Mouse (Mus musculus) intestine, embryonic 14.5 days (tissue): Measurements from ENCODE around the gene Rras. TPM values are rescaled to one million over a fixed set of nuclear protein-coding genes. Genes with fewer than 3 reads are reported as not detected.

Source experiments
- ATAC-seq: fragments of 200-750 bp; cut with Nextera tagmentation; replicated peaks from 2 replicates; pipeline ENCODE4 v1.8.0; 2017; ENCODE audit warnings: low read depth, moderate number of reproducible peaks, moderate TSS enrichment, moderate library complexity; ENCODE audit not compliant: low FRiP score, low TSS enrichment
- DNase-seq: peaks from one replicate; pipeline ENCODE4 v3.0.0-alpha.2; 2018; ENCODE audit warnings: low spot score
- H3K27ac ChIP-seq: fragments of 300-500 bp; sonication (generic); 2 replicates; pipeline ENCODE4 v1.5.1; 2014; ENCODE audit warnings: low read depth, mild to moderate bottlenecking, control low read depth
- H3K27me3 ChIP-seq: fragments of 300-500 bp; sonication (generic); replicated peaks from 2 replicates; pipeline ENCODE4 v1.6.1; 2014; ENCODE audit warnings: low read length, control low read depth; ENCODE audit not compliant: control insufficient read depth, insufficient read depth
- H3K36me3 ChIP-seq: fragments of 300-500 bp; sonication (generic); 2 replicates; pipeline ENCODE4 v1.6.1; 2014; ENCODE audit warnings: low read length, control low read depth; ENCODE audit not compliant: control insufficient read depth, insufficient read depth
- H3K4me1 ChIP-seq: fragments of 300-500 bp; sonication (generic); replicated peaks from 2 replicates; pipeline ENCODE4 v1.6.1; 2014; ENCODE audit warnings: low read length, control low read depth, mixed read lengths; ENCODE audit not compliant: control insufficient read depth, insufficient read depth
- H3K4me2 ChIP-seq: fragments of 300-500 bp; sonication (generic); 2 replicates; pipeline ENCODE4 v1.6.1; 2014; ENCODE audit warnings: low read length
- H3K4me3 ChIP-seq: fragments of 300-500 bp; sonication (generic); 2 replicates; pipeline ENCODE4 v1.5.1; 2014; ENCODE audit warnings: low read depth, low read length, control low read depth, mixed read lengths
- H3K9ac ChIP-seq: fragments of 300-500 bp; sonication (generic); 2 replicates; pipeline ENCODE4 v1.6.1; 2014; ENCODE audit warnings: mild to moderate bottlenecking, low read length
- H3K9me3 ChIP-seq: fragments of 300-500 bp; sonication (generic); 2 replicates; pipeline ENCODE4 v1.6.1; 2016; ENCODE audit warnings: low read length, control low read depth; ENCODE audit not compliant: control insufficient read depth
- WGBS: fragments of 180-500 bp; shearing (Covaris S2); extraction: QIAGEN DNeasy Blood & Tissue Kit; methylation state at CpG from one replicate; pipeline ENCODE4 v1.1.7; 2014; 5-methylcytosine and 5-hydroxymethylcytosine counted together
- polyA plus RNA-seq: library from polyadenylated mRNA; unstranded; fragments of >200 nt; fragmentation: Nextera tagmentation; extraction: Ambion mirVana; gene quantifications from 2 replicates; pipeline ENCODE4 v1.2.1, GENCODE M21; 2014

Rras gene
- polyA plus RNA-seq, 1 experiment from 2014 or later: 69.1 TPM

DNA sequence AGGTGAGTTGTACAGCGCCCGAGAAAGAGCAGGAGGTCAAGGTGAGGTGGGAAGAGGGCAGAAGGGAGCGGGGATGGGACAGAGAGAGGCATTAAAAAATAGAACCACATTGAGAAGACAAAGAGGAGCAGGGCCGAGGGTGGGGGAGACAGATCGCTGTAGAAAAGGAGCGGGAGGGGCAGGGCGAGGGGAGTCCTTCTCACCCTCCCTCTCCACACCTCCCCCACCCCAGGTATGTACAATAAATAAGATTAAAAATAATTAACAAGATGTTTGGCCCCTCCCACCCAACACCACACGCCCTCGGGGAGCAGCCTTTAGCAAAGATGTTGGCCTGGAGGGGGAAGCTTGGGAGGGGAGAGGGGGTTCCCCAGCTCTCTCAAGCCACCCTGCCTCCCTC, 10.0 kb downstream of the Rras start:
- H3K9me3 ChIP-seq: no peaks in the 10 kb centered on the region
- DNase-seq (no peak), ATAC-seq (no peak)
- no peak overlapping the region for H3K4me2 ChIP-seq
- no peak overlapping the region for H3K4me3 ChIP-seq
- H3K36me3 ChIP-seq: peaks cover 61% of the 10 kb centered on the region
- 90% methylated on average over 9 of the region's 9 CpGs for WGBS
- no peak overlapping the region for H3K9ac ChIP-seq
- no peak overlapping the region for H3K27ac ChIP-seq
- no peaks in the 10 kb centered on the region for H3K4me1 ChIP-seq
- no peaks in the 10 kb centered on the region for H3K27me3 ChIP-seq

DNA sequence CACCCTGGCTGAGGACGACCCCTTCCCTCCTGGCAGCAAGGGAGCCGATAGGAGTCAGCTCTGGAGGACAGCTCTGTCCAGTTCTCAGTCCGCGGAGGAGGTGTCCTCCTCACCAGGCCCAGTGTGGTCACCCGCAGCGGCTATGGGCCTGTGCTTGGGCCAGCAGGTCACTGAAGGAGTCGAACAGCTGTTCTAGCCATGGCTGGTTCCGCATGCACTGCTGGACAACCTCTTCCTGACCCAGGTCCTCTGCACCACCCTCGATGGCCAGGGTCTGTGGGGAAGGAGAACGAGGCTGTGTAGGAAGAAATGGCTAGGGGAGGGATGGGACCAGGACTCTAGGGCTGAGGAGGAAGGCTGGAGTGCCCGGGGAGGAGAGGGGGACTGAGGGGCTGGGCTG, 10.6 kb downstream of the Rras start:
- Histone ChIP-seq H3K4me3 (no peak overlapping the region), H3K27me3 (no peaks in the 10 kb centered on the region), H3K9me3 (no peaks in the 10 kb centered on the region), H3K27ac (no peak overlapping the region), H3K36me3 (peaks cover 67% of the 10 kb centered on the region), H3K9ac (no peak overlapping the region), H3K4me1 (no peaks in the 10 kb centered on the region), H3K4me2 (no peak overlapping the region)
- no peak for ATAC-seq
- no peak for DNase-seq
- 82% methylated on average over 11 of the region's 11 CpGs for WGBS

DNA sequence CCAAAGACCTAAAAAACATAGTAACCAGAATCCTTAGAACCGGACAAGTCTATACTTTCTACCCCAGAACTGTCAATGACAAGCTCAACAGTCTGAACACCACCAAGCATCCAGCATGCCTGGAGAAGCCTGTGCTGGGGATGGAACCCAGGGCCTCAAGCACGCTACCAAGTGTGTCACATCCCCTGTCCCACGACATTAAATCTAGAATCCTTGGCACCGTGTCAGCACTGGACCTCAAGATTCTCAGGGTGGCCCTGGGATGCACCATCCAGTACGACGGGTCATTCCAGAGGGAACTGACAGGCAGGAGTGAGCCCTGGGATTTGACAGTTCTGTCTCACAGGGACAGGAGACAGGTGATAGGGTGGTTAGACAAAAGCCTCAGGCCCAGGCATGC, 12.2 kb downstream of the Rras start:
- H3K36me3 ChIP-seq: peaks cover 83% of the 10 kb centered on the region
- H3K4me3 ChIP-seq: no peak overlapping the region
- DNase-seq: no peak
- H3K27ac ChIP-seq: no peak overlapping the region
- no peaks in the 10 kb centered on the region for H3K9me3 ChIP-seq
- no peak for ATAC-seq
- no peak overlapping the region for H3K4me2 ChIP-seq
- H3K4me1 ChIP-seq: no peaks in the 10 kb centered on the region
- 89% methylated on average over 6 of the region's 6 CpGs for WGBS
- no peaks in the 10 kb centered on the region for H3K27me3 ChIP-seq
- no peak overlapping the region for H3K9ac ChIP-seq

DNA sequence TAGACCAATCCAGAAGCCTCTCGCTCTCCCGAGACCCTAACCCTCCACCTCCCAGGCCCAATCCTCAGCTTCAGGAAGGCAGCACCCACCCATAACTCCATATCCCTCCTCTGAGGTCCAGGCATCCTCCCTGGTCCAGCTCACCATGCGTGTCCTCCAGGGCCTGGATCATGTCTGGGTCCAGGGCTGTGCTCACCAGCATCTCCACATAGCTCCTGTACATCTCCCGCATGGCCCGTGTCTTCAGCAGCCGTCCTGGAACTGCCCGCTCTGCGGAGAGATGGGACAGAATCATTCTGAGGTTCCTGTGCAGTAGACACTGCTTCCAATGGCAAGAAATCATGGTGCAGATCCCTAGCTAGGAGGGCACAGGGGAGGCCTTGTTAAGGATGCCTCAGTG, 13.1 kb downstream of the Rras start:
- H3K27me3 ChIP-seq: no peaks in the 10 kb centered on the region
- ATAC-seq (no peak), DNase-seq (no peak)
- H3K36me3 ChIP-seq: peaks cover 92% of the 10 kb centered on the region
- WGBS: 93% methylated on average over 8 of the region's 8 CpGs
- H3K4me3 ChIP-seq: no peak overlapping the region
- no peaks in the 10 kb centered on the region for H3K9me3 ChIP-seq
- H3K4me2 ChIP-seq: no peak overlapping the region
- no peak overlapping the region for H3K27ac ChIP-seq
- no peak overlapping the region for H3K9ac ChIP-seq
- no peaks in the 10 kb centered on the region for H3K4me1 ChIP-seq

DNA sequence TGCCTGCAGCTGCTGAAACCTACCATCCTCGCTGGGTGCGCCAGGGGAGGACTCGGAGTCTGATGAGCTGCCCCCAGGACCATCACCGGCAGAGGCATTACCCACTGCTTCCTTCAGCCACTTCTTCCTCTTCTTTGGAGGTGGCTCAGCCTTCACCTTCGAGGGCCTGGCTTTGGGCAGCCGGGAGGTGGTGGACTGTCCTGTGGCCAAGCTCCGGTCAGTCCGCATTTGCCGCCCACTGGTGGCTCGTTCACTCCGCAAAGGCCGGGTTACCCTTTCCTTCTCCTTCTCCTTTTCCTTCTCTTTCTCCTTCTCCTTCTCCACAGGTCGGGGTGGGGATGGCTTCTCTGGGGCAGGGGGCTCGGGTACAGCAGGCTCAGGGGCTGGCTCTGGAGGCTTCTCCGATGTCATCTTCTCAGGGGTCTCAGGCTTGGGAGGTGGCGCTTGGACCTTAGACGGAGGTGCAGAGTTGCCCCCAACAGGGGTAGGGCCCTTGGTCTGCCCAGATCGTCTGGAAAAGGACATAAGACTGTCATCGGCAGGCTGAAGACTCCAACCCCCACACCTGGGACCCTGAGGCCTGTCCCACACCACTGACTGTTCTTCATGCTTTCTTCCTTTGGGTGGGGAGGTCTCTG, 16.1 kb downstream of the Rras start:
- H3K27me3 ChIP-seq: no peaks in the 10 kb centered on the region
- no peak overlapping the region for H3K27ac ChIP-seq
- no peaks in the 10 kb centered on the region for H3K9me3 ChIP-seq
- H3K36me3 ChIP-seq: peaks cover 100% of the 10 kb centered on the region
- H3K4me1 ChIP-seq: no peaks in the 10 kb centered on the region
- WGBS: 95% methylated on average over 19 of the region's 19 CpGs
- no peak overlapping the region for H3K4me3 ChIP-seq
- ATAC-seq (no peak), DNase-seq (no peak)
- H3K9ac ChIP-seq: no peak overlapping the region
- no peak overlapping the region for H3K4me2 ChIP-seq

DNA sequence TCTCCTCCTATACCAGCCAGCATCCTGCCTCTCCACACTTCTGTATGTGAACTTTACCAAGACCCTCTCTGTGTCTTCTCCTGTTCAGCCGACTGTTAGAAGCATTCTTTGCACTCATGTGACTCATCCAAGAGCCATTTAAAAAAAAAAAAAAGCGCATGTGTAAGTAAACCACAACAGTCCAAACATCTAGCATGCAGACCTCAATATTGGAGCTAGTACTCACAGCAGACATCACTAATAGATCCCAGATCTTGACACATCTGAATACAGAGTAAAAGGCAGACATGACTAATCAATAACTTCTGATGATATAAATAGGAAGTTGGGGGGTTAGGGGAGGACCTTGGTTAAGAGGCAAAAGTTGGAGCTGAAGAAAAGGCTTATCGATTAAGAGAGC, 17.9 kb downstream of the Rras start:
- Histone ChIP-seq H3K4me3 (no peak overlapping the region), H3K4me2 (no peak overlapping the region), H3K27me3 (no peaks in the 10 kb centered on the region), H3K4me1 (no peaks in the 10 kb centered on the region), H3K9me3 (no peaks in the 10 kb centered on the region), H3K36me3 (peaks cover 100% of the 10 kb centered on the region), H3K9ac (no peak overlapping the region), H3K27ac (no peak overlapping the region)
- 90% methylated on average over 3 of the region's 3 CpGs for WGBS
- no peak for DNase-seq
- ATAC-seq: no peak

DNA sequence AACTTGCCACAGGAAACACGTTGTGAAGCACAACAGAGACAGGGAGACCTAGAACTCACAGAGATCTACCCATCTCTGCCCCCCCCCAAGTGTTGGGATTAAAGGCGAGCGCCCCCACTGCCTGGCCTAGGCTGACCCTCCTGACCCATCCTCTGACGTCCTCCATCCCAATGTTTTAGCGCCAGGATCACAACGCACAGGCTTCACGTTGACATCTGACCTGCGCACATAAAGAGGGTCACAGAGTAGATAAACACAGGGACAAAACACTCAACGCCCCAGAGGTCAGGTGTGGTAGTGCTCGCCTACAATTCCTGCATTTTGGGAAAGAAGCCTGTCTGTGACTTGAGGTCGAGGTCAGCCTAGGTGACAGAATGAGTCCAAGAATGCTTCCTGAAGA, 18.9 kb downstream of the Rras start:
- Histone ChIP-seq H3K27ac (no peak overlapping the region), H3K4me3 (no peak overlapping the region), H3K36me3 (peaks cover 100% of the 10 kb centered on the region), H3K4me2 (no peak overlapping the region), H3K9me3 (no peaks in the 10 kb centered on the region), H3K27me3 (no peaks in the 10 kb centered on the region), H3K9ac (no peak overlapping the region), H3K4me1 (no peaks in the 10 kb centered on the region)
- no peak for DNase-seq
- WGBS: 78% methylated on average over 11 of the region's 11 CpGs
- ATAC-seq: no peak

DNA sequence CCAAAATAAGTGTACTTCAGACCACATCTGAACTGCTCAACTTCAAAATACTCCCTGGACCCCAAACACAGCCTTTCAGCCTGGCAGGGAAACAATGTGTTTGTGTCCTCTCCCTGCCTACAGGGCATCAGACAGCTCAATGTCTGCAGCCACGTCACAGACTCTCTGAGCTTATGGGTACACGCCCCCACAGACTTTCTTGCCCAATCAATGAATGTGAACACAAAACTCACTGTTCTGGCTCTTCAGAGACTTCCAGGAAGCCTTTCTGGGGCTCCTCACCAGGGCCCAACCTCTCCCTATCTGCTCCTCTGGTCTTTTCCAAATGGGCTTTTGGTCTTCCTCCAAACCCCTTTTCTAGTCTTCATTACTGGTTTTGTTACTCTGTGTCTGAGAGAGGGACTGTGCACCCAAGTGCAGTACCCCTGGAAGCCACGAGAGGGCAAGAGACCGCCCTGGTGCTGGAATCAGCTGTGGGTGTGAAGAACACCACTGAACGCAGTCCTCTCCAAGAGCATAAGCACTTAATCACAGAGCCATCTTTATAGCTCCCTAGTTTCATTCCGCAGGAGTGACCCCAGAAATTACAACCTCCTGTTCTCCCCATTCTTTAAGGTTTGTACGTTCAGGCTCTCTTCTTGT, 20.1 kb downstream of the Rras start:
- Histone ChIP-seq H3K9ac (no peak overlapping the region), H3K36me3 (peaks cover 100% of the 10 kb centered on the region), H3K27me3 (no peaks in the 10 kb centered on the region), H3K27ac (no peak overlapping the region), H3K4me1 (no peaks in the 10 kb centered on the region), H3K9me3 (no peaks in the 10 kb centered on the region), H3K4me3 (no peak overlapping the region), H3K4me2 (no peak overlapping the region)
- WGBS: 71% methylated on average over 7 of the region's 7 CpGs
- ATAC-seq: no peak
- peak; percentile 69 for DNase-seq

DNA sequence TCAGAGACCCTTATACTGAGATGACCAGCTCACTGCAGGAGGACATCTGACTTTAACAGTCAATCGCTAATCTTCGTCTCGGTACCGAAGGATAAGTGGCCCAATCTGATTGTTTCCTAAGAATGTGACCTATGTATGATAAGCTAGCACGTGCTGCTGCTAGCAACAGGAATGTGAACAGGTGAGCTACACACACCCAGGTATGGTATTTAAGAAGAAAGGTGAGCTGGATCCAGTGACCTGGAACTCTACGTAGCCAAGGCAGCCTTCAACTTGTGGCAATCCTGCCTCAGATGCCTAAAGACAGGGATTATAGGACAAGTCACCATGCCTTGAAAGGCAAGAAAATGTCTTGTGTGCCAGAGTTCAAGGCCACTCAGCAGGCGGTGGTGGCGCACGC, 20.6 kb downstream of the Rras start:
- WGBS: 93% methylated on average over 9 of the region's 9 CpGs
- Histone ChIP-seq H3K27me3 (no peaks in the 10 kb centered on the region), H3K27ac (no peak overlapping the region), H3K4me1 (no peaks in the 10 kb centered on the region), H3K4me2 (no peak overlapping the region), H3K9ac (no peak overlapping the region), H3K9me3 (no peaks in the 10 kb centered on the region), H3K36me3 (peaks cover 100% of the 10 kb centered on the region), H3K4me3 (no peak overlapping the region)
- no peak for DNase-seq
- no peak for ATAC-seq
